Mouse (Mus musculus): Measurements from ENCODE around the gene Usp6nl. TPM values are rescaled to one million over a fixed set of nuclear protein-coding genes. Genes with fewer than 3 reads are reported as not detected.

Usp6nl gene
- polyA plus RNA-seq, 1 experiment = 6.8 TPM

DNA sequence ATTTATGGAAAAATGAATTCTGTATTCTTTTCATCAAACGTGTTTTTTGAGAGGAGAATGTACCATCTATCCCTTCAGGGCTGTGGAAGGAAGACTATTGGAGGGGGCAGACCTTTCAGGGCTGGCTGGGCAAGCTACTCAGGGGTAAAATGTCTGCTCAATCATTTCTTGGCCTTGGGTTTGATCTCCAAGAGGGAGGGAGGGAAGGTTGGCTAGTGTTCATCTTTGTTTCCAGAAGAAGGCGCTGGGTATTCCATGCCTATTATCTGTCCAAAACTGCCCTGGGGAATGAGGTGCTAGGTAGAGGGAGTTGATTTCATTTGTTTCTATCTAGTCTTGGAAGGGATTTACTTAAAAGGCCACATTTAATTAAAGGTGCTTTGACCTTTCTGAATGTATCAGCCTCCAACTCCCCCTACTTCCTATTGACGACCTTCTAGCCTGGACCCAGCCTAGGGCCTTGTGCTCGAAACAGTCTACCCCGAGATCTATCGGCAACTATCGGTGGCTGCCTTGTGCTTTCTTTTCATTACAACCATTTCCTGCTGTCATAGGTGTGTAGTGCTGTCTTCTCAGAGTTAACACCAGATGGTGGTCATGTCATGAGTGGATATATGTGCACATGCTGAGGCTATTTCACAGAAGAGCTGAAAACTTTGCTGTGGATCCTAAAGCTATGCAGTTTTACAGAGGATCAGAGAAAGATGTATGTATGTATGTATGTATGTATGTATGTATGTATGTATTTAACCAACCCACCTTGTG is 28.6 kb downstream of the Usp6nl start:
- H3K36me3 ChIP-seq (ENCODE audit: control insufficient read depth, insufficient read depth, low read length) = no peaks in the 10 kb centered on the region
- 61% methylated on average over 7 of the region's 7 CpGs for WGBS
- no peak overlapping the region for H3K4me3 ChIP-seq (ENCODE audit: extremely low read depth, insufficient read depth, insufficient read length)
- TF ChIP-seq POLR2A (IDR thresholded peaks at IDR 0.05; ENCODE audit: low read depth, low read length) (no peak), CTCF (IDR thresholded peaks at IDR 0.05; ENCODE audit: extremely low read depth, insufficient read depth, insufficient read length, insufficient replicate concordance) (no peak)
- H3K27ac ChIP-seq (ENCODE audit: insufficient read depth, low read length) = no peak overlapping the region
- no peak for DNase-seq (ENCODE audit: low read depth in 1 of 2, low spot score in 2 of 2)
- H3K27me3 ChIP-seq (ENCODE audit: control insufficient read depth, insufficient read depth, low read length) = no peaks in the 10 kb centered on the region
- peaks cover 18% of the 10 kb centered on the region for H3K4me1 ChIP-seq (ENCODE audit: control insufficient read depth, insufficient read depth, insufficient read length)

DNA sequence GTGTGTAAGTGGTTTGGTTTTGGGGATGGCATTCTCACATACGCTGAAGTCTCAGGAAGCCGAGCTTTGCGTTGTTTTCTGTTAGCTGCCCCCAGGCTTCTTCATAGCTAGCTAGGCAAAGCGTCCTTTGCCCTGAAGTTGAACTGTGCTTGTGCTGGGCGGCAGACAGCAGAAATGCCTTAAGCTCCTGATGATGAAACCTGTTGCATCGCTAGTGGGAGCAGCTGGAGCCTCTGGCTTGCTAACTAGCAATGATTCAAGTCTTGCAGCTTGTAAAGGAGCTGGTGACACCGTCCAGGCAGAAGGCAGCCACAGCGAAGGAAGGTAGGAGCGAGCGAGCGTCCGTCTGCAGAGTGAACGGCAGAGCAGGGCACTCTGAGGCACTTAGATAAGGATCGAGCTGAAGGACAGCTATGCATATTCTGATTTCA is 30.1 kb downstream of the Usp6nl start:
- peaks cover 18% of the 10 kb centered on the region for H3K4me1 ChIP-seq (ENCODE audit: control insufficient read depth, insufficient read depth, insufficient read length)
- H3K27me3 ChIP-seq (ENCODE audit: control insufficient read depth, insufficient read depth, low read length) = no peaks in the 10 kb centered on the region
- H3K36me3 ChIP-seq (ENCODE audit: control insufficient read depth, insufficient read depth, low read length) = no peaks in the 10 kb centered on the region
- 17% methylated on average over 14 of the region's 14 CpGs for WGBS
- H3K4me3 ChIP-seq (ENCODE audit: extremely low read depth, insufficient read depth, insufficient read length) = peak overlapping the region; percentile 65
- no peak for DNase-seq (ENCODE audit: low read depth in 1 of 2, low spot score in 2 of 2)
- H3K27ac ChIP-seq (ENCODE audit: insufficient read depth, low read length) = peak overlapping the region; percentile 58
- TF ChIP-seq POLR2A (IDR thresholded peaks at IDR 0.05; ENCODE audit: low read depth, low read length) = no peak
- no peak for TF ChIP-seq CTCF (IDR thresholded peaks at IDR 0.05; ENCODE audit: extremely low read depth, insufficient read depth, insufficient read length, insufficient replicate concordance)

DNA sequence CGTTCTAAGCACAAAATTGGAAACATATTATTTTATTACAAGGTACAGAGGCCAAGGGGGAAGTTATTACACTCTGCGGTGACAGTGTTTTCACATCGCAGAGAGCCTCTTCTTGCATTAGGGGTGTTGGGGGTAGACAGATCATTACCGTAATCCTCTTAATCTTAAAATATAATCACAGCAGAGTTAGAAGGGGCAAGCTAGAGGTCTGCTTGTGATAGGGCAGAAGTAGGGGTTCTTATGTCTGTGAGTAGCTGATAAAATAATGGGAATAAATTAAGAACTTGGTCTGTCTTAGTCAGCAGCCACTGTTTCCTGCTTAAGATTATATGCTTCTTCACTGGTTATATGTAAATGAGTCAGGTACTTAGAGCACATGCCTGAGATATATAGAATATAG is 30.6 kb downstream of the Usp6nl start:
- DNase-seq (ENCODE audit: low read depth in 1 of 2, low spot score in 2 of 2) = no peak
- TF ChIP-seq POLR2A (IDR thresholded peaks at IDR 0.05; ENCODE audit: low read depth, low read length) (no peak), CTCF (IDR thresholded peaks at IDR 0.05; ENCODE audit: extremely low read depth, insufficient read depth, insufficient read length, insufficient replicate concordance) (no peak)

DNA sequence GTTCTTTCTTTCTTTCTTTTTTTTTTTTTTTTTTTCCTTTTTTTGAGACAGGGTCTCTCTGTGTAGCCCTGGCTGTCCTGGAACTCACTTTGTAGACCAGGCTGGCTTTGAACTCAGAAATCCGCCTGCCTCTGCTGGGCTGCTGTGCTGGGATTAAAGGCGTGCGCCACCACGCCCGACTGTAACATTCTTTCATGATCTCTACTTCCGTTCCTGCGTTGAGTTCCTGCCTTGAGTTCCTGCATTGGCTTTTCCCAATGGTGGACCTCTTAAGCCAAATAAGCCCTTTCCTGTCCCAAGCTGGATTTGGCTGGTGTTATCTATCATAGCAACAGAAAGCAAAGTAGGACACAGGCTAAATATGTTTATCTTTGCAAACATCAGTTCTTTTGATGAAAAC is 34.8 kb downstream of the Usp6nl start:
- no peaks in the 10 kb centered on the region; the same call in 1 of the 2 replicates for H3K36me3 ChIP-seq (ENCODE audit: control insufficient read depth, insufficient read depth, low read length)
- no peak overlapping the region for H3K27ac ChIP-seq (ENCODE audit: insufficient read depth, low read length)
- TF ChIP-seq CTCF (IDR thresholded peaks at IDR 0.05; ENCODE audit: extremely low read depth, insufficient read depth, insufficient read length, insufficient replicate concordance) (no peak), POLR2A (IDR thresholded peaks at IDR 0.05; ENCODE audit: low read depth, low read length) (no peak)
- no peak for DNase-seq (ENCODE audit: low read depth in 1 of 2, low spot score in 2 of 2)
- H3K4me3 ChIP-seq (ENCODE audit: extremely low read depth, insufficient read depth, insufficient read length) = no peak overlapping the region
- WGBS = 96% methylated on average over 7 of the region's 7 CpGs
- peaks cover 14% of the 10 kb centered on the region for H3K4me1 ChIP-seq (ENCODE audit: control insufficient read depth, insufficient read depth, insufficient read length)
- H3K27me3 ChIP-seq (ENCODE audit: control insufficient read depth, insufficient read depth, low read length) = no peaks in the 10 kb centered on the region

More for the DNA sequence above, 30.6 kb downstream of the Usp6nl start:
- Histone ChIP-seq H3K36me3 (ENCODE audit: control insufficient read depth, insufficient read depth, low read length) (no peaks in the 10 kb centered on the region; the same call in 1 of the 2 replicates), H3K27ac (ENCODE audit: insufficient read depth, low read length) (peak overlapping the region; percentile 58), H3K27me3 (ENCODE audit: control insufficient read depth, insufficient read depth, low read length) (no peaks in the 10 kb centered on the region), H3K4me1 (ENCODE audit: control insufficient read depth, insufficient read depth, insufficient read length) (peaks cover 18% of the 10 kb centered on the region), H3K4me3 (ENCODE audit: extremely low read depth, insufficient read depth, insufficient read length) (peak overlapping the region; percentile 65)
- WGBS = 19% methylated on average over 4 of the region's 4 CpGs

DNA sequence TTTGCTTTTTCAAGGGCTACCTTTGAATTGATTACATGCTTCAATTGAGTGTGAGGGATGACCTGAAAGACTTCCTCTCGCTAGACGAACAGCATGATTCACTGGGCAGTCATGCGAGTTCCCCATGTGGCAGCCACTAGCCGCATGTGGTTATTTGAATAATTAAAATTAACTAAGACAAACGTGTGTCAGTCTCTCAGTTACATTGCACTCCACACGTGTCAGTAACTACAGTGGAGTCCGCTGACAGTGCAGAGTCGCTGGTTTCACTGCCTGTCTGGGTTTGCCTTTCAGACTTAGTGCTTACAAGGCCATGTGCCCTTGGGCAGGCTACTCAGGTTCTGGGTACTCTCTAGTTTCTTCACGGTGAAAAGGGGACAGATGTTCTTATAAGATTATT is 37.2 kb downstream of the Usp6nl start:
- peaks cover 15% of the 10 kb centered on the region for H3K4me1 ChIP-seq (ENCODE audit: control insufficient read depth, insufficient read depth, insufficient read length)
- peak; percentile 54 to 63 for DNase-seq (ENCODE audit: low read depth in 1 of 2, low spot score in 2 of 2)
- H3K4me3 ChIP-seq (ENCODE audit: extremely low read depth, insufficient read depth, insufficient read length) = no peak overlapping the region
- TF ChIP-seq CTCF (IDR thresholded peaks at IDR 0.05; ENCODE audit: extremely low read depth, insufficient read depth, insufficient read length, insufficient replicate concordance) (no peak), POLR2A (IDR thresholded peaks at IDR 0.05; ENCODE audit: low read depth, low read length) (no peak)
- no peak overlapping the region for H3K27ac ChIP-seq (ENCODE audit: insufficient read depth, low read length)
- 30% methylated on average over 9 of the region's 9 CpGs for WGBS
- no peaks in the 10 kb centered on the region; the same call in 1 of the 2 replicates for H3K36me3 ChIP-seq (ENCODE audit: control insufficient read depth, insufficient read depth, low read length)
- H3K27me3 ChIP-seq (ENCODE audit: control insufficient read depth, insufficient read depth, low read length) = no peaks in the 10 kb centered on the region

DNA sequence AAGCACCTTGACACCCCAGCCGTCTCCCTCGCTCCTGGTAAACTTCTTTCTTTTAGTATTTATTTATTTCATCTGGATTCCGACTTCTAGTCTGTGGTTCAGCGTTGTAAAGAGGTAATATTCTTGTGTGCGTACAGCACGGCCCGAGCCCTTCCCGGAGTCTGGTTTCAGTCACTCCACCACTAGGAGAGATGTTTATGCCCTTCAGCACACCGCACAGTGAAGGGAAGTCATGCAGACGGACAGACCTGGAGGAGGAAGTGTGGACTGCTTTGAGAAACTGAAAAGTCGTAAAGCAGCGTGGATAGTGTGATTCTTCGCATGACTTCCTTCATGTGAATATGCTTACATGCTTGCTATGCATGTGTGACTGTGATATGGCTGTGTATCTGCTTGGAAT is 40.7 kb downstream of the Usp6nl start:
- Histone ChIP-seq H3K4me3 (ENCODE audit: extremely low read depth, insufficient read depth, insufficient read length) (no peak overlapping the region), H3K36me3 (ENCODE audit: control insufficient read depth, insufficient read depth, low read length) (no peaks in the 10 kb centered on the region), H3K27ac (ENCODE audit: insufficient read depth, low read length) (no peak overlapping the region), H3K27me3 (ENCODE audit: control insufficient read depth, insufficient read depth, low read length) (no peaks in the 10 kb centered on the region), H3K4me1 (ENCODE audit: control insufficient read depth, insufficient read depth, insufficient read length) (peaks cover 15% of the 10 kb centered on the region)
- TF ChIP-seq POLR2A (IDR thresholded peaks at IDR 0.05; ENCODE audit: low read depth, low read length) = no peak
- no peak for TF ChIP-seq CTCF (IDR thresholded peaks at IDR 0.05; ENCODE audit: extremely low read depth, insufficient read depth, insufficient read length, insufficient replicate concordance)
- DNase-seq (ENCODE audit: low read depth in 1 of 2, low spot score in 2 of 2) = peak; percentile 25 to 37
- 17% methylated on average over 13 of the region's 13 CpGs for WGBS

DNA sequence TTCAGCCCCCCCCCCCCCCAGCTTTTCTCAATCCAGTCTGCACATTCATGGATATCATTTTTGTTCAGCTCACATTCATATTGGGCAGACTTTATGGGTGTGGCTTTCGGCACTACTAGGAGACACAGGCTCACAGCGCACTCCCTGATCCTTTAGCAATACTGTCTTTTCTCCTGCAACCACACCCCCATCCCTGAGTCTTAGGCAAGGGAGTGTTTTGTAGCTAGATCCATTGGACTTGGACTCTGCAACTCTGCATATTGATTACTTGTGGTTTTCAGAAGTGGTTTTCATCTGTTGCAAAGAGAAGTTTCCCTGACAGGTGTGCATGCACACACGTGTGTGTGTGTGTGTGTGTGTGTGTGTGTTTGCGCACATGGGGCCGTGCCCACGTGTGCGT is 41.5 kb downstream of the Usp6nl start:
- Histone ChIP-seq H3K36me3 (ENCODE audit: control insufficient read depth, insufficient read depth, low read length) (no peaks in the 10 kb centered on the region), H3K4me3 (ENCODE audit: extremely low read depth, insufficient read depth, insufficient read length) (no peak overlapping the region), H3K27ac (ENCODE audit: insufficient read depth, low read length) (no peak overlapping the region), H3K27me3 (ENCODE audit: control insufficient read depth, insufficient read depth, low read length) (no peaks in the 10 kb centered on the region), H3K4me1 (ENCODE audit: control insufficient read depth, insufficient read depth, insufficient read length) (peaks cover 15% of the 10 kb centered on the region)
- WGBS = 87% methylated on average over 7 of the region's 7 CpGs
- TF ChIP-seq POLR2A (IDR thresholded peaks at IDR 0.05; ENCODE audit: low read depth, low read length) (no peak), CTCF (IDR thresholded peaks at IDR 0.05; ENCODE audit: extremely low read depth, insufficient read depth, insufficient read length, insufficient replicate concordance) (no peak)
- DNase-seq (ENCODE audit: low read depth in 1 of 2, low spot score in 2 of 2) = no peak

All from spleen, adult 2 months (tissue).